Mouse (Mus musculus): ENCODE results near the gene Rptor. TPM values are rescaled to one million over a fixed set of nuclear protein-coding genes. Genes with fewer than 3 reads are reported as not detected.
A peak's percentile ranks its signal among the peaks of the same experiment; 100 is the strongest.

Gene Rptor
- polyA plus RNA-seq, 1 experiment from 2014 or later, result 18.6 TPM

DNA sequence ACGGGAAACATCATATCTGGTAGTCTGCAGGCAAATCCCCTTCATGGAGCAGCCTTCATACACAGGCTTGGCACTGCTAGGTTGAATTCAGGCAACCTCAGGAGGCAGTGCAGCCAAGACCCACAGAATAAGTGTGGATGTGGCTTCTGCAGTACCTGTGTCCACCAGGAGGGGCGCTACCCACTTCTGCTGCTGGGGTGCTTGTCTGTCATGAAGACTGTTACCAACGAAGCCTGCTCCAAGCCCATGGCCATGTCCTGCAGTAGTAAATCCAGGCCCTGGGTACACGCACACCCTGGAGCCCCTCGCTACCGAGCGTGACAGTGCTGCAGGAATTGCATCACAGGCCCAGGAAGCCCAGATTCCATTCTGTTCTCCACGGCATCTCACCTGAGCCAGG, 317.2 kb downstream of the Rptor start:
- H3K4me3 ChIP-seq (ENCODE audit: inconsistent target), result no peak overlapping the region
- peaks cover 9% of the 10 kb centered on the region for H3K79me2 ChIP-seq (ENCODE audit: inconsistent target)
- H3K36me3 ChIP-seq (ENCODE audit: inconsistent target), result peaks cover 31% of the 10 kb centered on the region
- no peak overlapping the region for H3K27ac ChIP-seq
- 71% methylated on average over 8 of the region's 8 CpGs for WGBS (ENCODE audit: missing documents)

DNA sequence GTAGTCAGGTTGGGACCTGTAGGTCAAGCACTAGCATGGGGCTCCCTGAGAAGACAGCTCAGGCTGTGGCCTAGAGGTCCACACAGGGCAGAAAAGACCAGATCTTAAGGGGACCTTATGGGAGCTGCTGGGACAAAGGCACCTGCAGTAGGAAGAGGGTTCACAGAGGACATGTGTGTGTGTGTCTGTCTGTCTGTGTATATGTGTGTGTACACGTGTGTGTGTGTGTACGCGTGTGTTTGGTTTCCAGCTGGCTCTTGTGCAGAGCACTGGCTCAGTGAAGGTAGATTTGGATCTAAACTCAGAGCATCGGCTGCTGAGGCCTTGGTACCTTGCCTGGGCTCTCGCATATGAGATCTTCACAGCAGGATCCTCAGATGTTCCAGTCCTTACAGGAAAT, 318.0 kb downstream of the Rptor start:
- no peak overlapping the region for H3K4me3 ChIP-seq (ENCODE audit: inconsistent target)
- H3K79me2 ChIP-seq (ENCODE audit: inconsistent target), result peaks cover 1% of the 10 kb centered on the region; the same call in 1 of the 2 replicates
- peaks cover 31% of the 10 kb centered on the region for H3K36me3 ChIP-seq (ENCODE audit: inconsistent target)
- no peak overlapping the region for H3K27ac ChIP-seq
- 93% methylated on average over 5 of the region's 5 CpGs for WGBS (ENCODE audit: missing documents)

- no peaks in the 10 kb centered on the region for H3K79me2 ChIP-seq (ENCODE audit: inconsistent target)
- peak overlapping the region; percentile 92 for H3K27ac ChIP-seq
- 0% methylated on average over 5 of the region's 5 CpGs for WGBS (ENCODE audit: missing documents)
- H3K4me3 ChIP-seq (ENCODE audit: inconsistent target), result no peak overlapping the region
- H3K36me3 ChIP-seq (ENCODE audit: inconsistent target), result no peaks in the 10 kb centered on the region
Observed at GRCm38 (mm10) chr11:119925176-119925575, 322.5 kb downstream of the Rptor start.

- H3K4me3 ChIP-seq (ENCODE audit: inconsistent target), result no peak overlapping the region
- H3K27ac ChIP-seq, result peak overlapping the region; percentile 92
- H3K36me3 ChIP-seq (ENCODE audit: inconsistent target), result no peaks in the 10 kb centered on the region
- 90% methylated on average over 5 of the region's 5 CpGs for WGBS (ENCODE audit: missing documents)
- no peaks in the 10 kb centered on the region for H3K79me2 ChIP-seq (ENCODE audit: inconsistent target)
Observed at GRCm38 (mm10) chr11:119926762-119927161, 324.1 kb downstream of the Rptor start.

DNA sequence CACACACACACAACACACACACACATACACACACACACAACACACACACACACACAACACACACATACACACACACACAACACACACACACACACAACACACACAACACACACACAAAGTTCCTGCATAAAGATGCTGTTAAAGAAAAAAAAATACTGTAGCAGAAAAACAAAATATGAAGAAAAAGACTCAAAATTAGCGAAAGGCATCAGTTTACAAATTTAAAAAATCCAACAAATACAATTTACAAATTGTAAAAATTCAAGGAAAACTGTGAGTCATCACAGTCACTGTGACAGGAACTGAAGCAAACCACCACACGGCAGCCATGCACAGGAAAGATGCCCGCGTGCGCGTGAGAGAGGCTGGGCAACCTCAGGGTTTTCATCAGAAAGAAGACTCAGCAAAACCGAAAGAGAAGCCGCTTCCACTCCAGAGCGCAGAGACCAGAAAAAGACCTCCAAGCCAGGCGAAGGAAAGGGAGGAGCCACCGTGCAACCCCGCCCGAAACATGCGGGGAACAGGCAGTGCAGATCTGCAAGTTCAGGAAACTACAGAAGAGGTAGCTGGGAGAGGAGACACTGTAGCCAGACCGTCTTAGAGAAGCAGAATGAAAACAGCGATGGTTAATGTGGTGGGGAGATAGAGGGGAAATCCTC, 325.4 kb downstream of the Rptor start:
- H3K36me3 ChIP-seq (ENCODE audit: inconsistent target), result no peaks in the 10 kb centered on the region
- H3K4me3 ChIP-seq (ENCODE audit: inconsistent target), result no peak overlapping the region
- peak overlapping the region; percentile 92 for H3K27ac ChIP-seq
- H3K79me2 ChIP-seq (ENCODE audit: inconsistent target), result no peaks in the 10 kb centered on the region
- 2% methylated on average over 16 of the region's 16 CpGs for WGBS (ENCODE audit: missing documents)

- WGBS (ENCODE audit: missing documents), result 46% methylated on average over 4 of the region's 6 CpGs
- no peak overlapping the region for H3K4me3 ChIP-seq (ENCODE audit: inconsistent target)
- no peaks in the 10 kb centered on the region for H3K79me2 ChIP-seq (ENCODE audit: inconsistent target)
- H3K36me3 ChIP-seq (ENCODE audit: inconsistent target), result no peaks in the 10 kb centered on the region
- H3K27ac ChIP-seq, result peak overlapping the region; percentile 92
Observed at GRCm38 (mm10) chr11:119929603-119930265, 327.0 kb downstream of the Rptor start.

DNA sequence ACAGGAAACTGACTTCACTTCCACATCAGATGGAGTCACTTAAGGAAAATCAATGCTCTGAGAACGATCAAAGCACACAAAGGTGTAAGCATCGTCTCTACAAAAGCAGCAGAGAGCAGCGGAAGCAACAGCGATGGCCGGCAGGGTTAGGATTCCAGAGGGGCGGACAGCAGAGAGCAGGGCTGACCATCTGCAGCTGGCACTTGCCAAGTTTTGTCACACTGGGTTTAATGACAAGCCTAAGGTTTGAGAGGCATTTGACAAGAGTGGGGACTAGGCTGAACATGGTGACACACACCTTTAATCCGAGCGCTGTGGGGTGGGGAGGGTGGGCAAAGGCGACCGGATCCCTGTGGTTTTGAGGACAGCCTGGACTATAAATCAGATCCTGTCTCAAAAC, 329.1 kb downstream of the Rptor start:
- WGBS (ENCODE audit: missing documents), result 51% methylated on average over 10 of the region's 10 CpGs
- H3K4me3 ChIP-seq (ENCODE audit: inconsistent target), result no peak overlapping the region
- no peaks in the 10 kb centered on the region for H3K79me2 ChIP-seq (ENCODE audit: inconsistent target)
- H3K27ac ChIP-seq, result peak overlapping the region; percentile 47
- H3K36me3 ChIP-seq (ENCODE audit: inconsistent target), result no peaks in the 10 kb centered on the region

DNA sequence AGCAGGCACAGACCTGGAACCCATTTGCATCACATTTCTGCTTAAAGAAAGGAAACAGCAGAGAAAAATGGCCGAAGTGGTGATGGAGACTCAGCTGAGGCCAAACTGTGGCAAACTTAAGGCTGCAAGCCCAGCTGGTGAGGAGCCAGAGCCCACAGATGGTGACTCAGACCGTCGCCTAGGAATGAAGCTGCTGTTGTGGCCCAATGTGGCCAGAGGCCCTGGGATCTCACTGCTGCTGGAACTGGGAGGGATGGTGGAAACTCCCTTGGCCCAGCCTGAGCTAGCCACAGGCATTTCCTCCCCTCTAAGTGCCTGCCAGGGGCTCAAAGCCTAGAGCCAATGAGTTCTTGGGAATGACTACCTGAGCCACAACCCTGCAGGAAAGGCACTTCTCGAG, 330.4 kb downstream of the Rptor start:
- Histone ChIP-seq H3K79me2 (ENCODE audit: inconsistent target) (no peaks in the 10 kb centered on the region), H3K27ac (peak overlapping the region; percentile 47), H3K4me3 (ENCODE audit: inconsistent target) (no peak overlapping the region), H3K36me3 (ENCODE audit: inconsistent target) (no peaks in the 10 kb centered on the region)
- 53% methylated on average over 4 of the region's 4 CpGs for WGBS (ENCODE audit: missing documents)

- Histone ChIP-seq H3K27ac (peak overlapping the region; percentile 47), H3K4me3 (ENCODE audit: inconsistent target) (no peak overlapping the region), H3K79me2 (ENCODE audit: inconsistent target) (no peaks in the 10 kb centered on the region), H3K36me3 (ENCODE audit: inconsistent target) (no peaks in the 10 kb centered on the region)
- 87% methylated on average over 8 of the region's 8 CpGs for WGBS (ENCODE audit: missing documents)
Observed at GRCm38 (mm10) chr11:119933819-119934583, 331.3 kb downstream of the Rptor start.

- WGBS (ENCODE audit: missing documents), result 83% methylated on average over 8 of the region's 8 CpGs
- Histone ChIP-seq H3K36me3 (ENCODE audit: inconsistent target) (no peaks in the 10 kb centered on the region), H3K27ac (no peak overlapping the region), H3K4me3 (ENCODE audit: inconsistent target) (no peak overlapping the region), H3K79me2 (ENCODE audit: inconsistent target) (no peaks in the 10 kb centered on the region)
Observed at GRCm38 (mm10) chr11:119934773-119935172, 332.1 kb downstream of the Rptor start.

GRCm38 (mm10) chr11:119935457-119935856, 332.8 kb downstream of the Rptor start:
- Histone ChIP-seq H3K4me3 (ENCODE audit: inconsistent target) (no peak overlapping the region), H3K36me3 (ENCODE audit: inconsistent target) (no peaks in the 10 kb centered on the region), H3K27ac (no peak overlapping the region), H3K79me2 (ENCODE audit: inconsistent target) (no peaks in the 10 kb centered on the region)
- 85% methylated on average over 6 of the region's 6 CpGs for WGBS (ENCODE audit: missing documents)

GRCm38 (mm10) chr11:119936456-119936855, 333.8 kb downstream of the Rptor start:
- H3K27ac ChIP-seq, result no peak overlapping the region
- WGBS (ENCODE audit: missing documents), result 71% methylated on average over 2 of the region's 2 CpGs
- H3K36me3 ChIP-seq (ENCODE audit: inconsistent target), result no peaks in the 10 kb centered on the region
- H3K4me3 ChIP-seq (ENCODE audit: inconsistent target), result no peak overlapping the region
- H3K79me2 ChIP-seq (ENCODE audit: inconsistent target), result no peaks in the 10 kb centered on the region

DNA sequence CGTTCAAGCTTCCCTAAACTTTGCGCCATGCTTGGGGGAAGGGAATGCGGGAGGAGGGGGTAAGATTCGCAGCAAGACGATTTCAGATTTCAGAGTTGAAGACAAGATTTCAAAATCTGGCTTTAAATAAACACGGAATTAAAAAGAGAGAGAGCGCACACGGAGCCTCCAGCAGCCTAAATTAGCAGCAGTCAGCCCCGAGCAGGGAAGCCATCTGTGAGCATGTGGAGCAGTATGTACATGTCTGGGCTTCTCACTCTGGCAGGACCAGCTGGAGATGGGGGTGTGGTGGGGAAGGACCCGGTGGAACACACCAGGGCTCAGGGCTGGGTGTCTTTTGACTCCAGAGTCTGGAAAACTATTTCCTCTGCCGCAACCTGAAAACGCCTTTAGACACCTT, 334.5 kb downstream of the Rptor start:
- H3K27ac ChIP-seq, result no peak overlapping the region
- no peaks in the 10 kb centered on the region for H3K79me2 ChIP-seq (ENCODE audit: inconsistent target)
- no peaks in the 10 kb centered on the region for H3K36me3 ChIP-seq (ENCODE audit: inconsistent target)
- WGBS (ENCODE audit: missing documents), result 64% methylated on average over 12 of the region's 12 CpGs
- no peak overlapping the region for H3K4me3 ChIP-seq (ENCODE audit: inconsistent target)

DNA sequence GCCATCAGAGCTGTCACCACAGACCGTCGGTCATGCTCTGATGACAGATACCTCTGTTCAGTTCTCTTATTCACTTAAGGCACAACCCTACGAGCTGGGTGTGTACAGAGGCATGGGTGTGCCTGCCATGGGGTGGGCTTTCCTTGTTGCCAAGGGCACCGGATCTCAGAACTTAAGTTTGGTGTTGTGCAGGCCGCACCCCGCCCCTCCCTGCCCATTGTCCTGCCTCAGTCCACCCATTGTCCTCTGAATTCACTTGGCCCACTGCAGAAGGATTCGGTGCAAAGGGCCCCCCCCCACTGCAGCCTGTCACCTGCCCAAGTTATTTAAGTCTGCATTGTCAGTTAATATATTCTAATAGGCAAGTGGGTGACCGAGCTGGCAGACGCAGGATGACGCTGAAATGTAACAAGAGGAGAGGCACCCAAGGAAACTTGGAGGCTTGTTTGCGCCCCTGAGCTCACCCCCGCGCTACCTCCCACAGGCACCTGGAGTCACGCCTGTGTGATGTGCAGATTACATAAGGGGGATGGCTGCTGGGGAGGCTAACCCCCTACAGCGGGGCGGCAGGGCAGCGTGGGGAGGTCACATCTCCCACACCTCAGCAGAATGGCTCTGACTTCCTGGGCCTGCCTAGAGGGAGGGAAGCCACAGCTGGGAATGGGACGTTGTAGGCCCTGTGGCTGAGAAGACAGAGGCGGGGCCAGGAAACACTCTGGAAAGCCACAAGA, 335.2 kb downstream of the Rptor start:
- WGBS (ENCODE audit: missing documents), result 70% methylated on average over 19 of the region's 19 CpGs
- Histone ChIP-seq H3K4me3 (ENCODE audit: inconsistent target) (no peak overlapping the region), H3K36me3 (ENCODE audit: inconsistent target) (no peaks in the 10 kb centered on the region), H3K27ac (no peak overlapping the region), H3K79me2 (ENCODE audit: inconsistent target) (no peaks in the 10 kb centered on the region)

Data from macrophage (primary cell).